Mouse (Mus musculus): ENCODE results near the gene Bsg.

DNA sequence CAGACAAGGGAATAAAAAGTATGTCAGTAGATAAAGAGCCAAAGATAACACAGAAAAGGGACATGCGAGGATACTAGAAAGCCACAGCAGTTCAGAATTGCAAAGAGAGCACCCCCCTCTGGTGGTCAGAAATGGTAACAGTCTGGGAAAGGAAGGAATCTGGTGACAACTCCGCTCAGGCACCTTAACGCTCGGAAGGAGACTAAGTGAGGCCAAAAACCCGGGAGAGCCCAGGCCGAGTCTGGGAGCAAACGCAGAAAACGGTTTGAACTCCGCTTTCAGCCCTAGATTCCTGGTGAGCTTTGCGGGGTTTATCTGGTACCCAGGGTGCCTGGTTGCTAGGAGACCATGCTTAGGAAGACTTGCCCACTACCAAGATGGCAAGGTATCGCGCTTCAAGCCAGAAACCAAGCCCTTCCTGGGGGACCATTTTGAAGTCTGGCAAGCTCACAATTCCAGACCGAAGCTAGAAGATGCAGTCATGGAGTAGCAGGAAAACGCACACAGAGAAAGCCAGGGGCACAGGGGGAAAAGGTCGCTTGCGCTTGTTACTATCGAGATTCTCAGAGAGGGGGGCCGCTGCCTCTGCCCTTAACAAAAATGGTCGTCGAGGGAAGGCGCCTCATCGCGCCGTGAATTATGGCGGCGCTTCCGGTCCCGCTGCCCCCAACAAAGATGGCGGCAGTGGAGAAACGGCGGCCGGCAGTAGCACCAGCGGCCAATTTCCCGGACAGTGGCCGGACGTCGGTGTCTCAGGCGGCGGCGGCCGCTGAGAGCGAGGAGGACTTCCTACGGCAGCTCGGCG is 35.3 kb upstream of the Bsg start, which contains the start of gene Tpgs1:
- TF ChIP-seq CTCF (IDR thresholded peaks at IDR 0.05; ENCODE audit: insufficient read depth, low read depth, low read length): peak; percentile 81
- TF ChIP-seq POLR2A (IDR thresholded peaks at IDR 0.05; ENCODE audit: insufficient read depth, low read depth, low read length): no peak

Data from olfactory bulb, adult 2 months (tissue).